Mouse (Mus musculus) bone marrow, adult 2 months (tissue): ENCODE measurements around the gene Kcnq1. TPM values are rescaled to one million over a fixed set of nuclear protein-coding genes. Genes with fewer than 3 reads are reported as not detected.

Experiments used
- H3K27ac ChIP-seq: fragments of 200-500 bp; 2 replicates; pipeline ENCODE4 v1.5.1; 2012; ENCODE audit warnings: low read depth, mild to moderate bottlenecking, control low read depth, inconsistent platforms, low read length; ENCODE audit not compliant: control insufficient read depth, poor library complexity, insufficient read depth
- H3K4me1 ChIP-seq: fragments of 200-500 bp; 2 replicates; pipeline ENCODE4 v1.6.1; 2011; ENCODE audit warnings: low read length; ENCODE audit not compliant: control insufficient read depth, insufficient read depth
- H3K4me3 ChIP-seq: fragments of 200-500 bp; replicated peaks from 2 replicates; pipeline ENCODE3; 2011; ENCODE audit warnings: mild to moderate bottlenecking, low read depth, low read length, control low read depth; ENCODE audit not compliant: control insufficient read depth
- CTCF ChIP-seq: fragments of 200-500 bp; IDR thresholded peaks from 2 replicates; pipeline ENCODE4 v1.5.1; 2011; ENCODE audit warnings: low read length, control low read depth; ENCODE audit not compliant: control insufficient read depth, insufficient read depth
- POLR2A ChIP-seq: fragments of 200-500 bp; IDR thresholded peaks from 2 replicates; pipeline ENCODE4 v1.6.1; 2011; ENCODE audit warnings: low read depth, mild to moderate bottlenecking, control low read depth, low read length, borderline replicate concordance; ENCODE audit not compliant: control insufficient read depth
- WGBS: fragments of 180-500 bp; shearing (Covaris S2); methylation state at CpG from one replicate; pipeline ENCODE4 v1.1.7; 2018; 5-methylcytosine and 5-hydroxymethylcytosine counted together
- polyA plus RNA-seq: library from polyadenylated mRNA; stranded (reverse); fragments of >200 nt; gene quantifications from 2 replicates; pipeline ENCODE4 v1.2.4, GENCODE M21; 2011; ENCODE audit warnings: low replicate concordance; ENCODE audit not compliant: missing spikeins, insufficient read depth, insufficient read length

The Kcnq1 gene
- polyA plus RNA-seq, 1 experiment: 1.3 TPM

DNA sequence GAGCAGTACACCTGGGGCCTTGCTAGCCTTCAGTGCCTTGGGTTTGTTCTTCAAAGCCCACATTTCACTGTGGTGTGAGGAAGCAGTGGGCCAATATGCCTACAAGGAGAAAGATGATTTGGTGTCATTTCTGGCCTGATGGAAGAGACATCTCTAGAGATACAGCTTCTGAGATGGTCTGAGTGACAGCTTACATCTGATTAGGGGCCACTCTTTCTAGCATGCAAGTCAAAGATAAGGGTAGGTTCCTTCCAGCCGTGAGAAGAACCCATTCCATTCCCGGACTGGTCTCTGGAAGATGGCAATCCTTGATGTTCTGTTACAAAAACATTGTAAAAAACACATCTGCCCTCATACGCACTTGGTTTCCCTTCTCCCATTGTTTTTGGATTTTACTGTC is 63.2 kb downstream of the Kcnq1 start:
- Histone ChIP-seq H3K4me1 (no peaks in the 10 kb centered on the region), H3K27ac (no peak overlapping the region), H3K4me3 (no peak overlapping the region)
- no peak for TF ChIP-seq POLR2A
- no peak for TF ChIP-seq CTCF
- 71% methylated on average over 3 of the region's 3 CpGs for WGBS

DNA sequence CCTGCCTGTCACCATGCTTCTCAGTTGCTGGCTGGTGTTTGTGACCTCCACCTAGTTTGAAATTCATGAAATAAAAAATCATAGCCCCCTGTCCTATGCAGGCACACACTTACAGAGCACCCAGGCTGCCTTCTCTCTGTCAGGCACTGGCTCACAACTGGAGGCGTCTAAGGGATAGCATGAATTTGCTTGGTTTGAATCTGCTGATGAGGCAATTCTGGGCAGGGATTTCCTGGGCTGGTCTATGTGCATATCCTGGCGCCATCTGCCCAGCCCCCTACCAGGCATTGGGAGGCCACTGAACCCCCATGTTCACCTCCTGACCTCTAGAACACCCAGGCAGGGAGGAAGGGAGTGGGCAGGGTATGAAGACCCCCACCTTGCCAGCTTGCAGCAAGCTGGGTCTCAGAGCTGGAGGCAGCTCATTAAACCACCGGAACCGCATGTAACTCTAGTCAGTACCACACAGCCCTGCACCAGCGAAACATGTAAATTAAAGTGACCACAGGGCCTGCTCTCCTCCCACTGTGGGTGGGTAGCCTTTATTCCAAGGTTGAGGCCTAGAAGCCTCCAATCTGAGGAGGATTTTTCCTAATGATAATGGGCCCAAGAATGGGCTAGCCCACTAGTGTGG is 66.9 kb downstream of the Kcnq1 start:
- H3K27ac ChIP-seq: no peak overlapping the region
- no peak overlapping the region for H3K4me3 ChIP-seq
- TF ChIP-seq POLR2A: no peak
- TF ChIP-seq CTCF: no peak
- H3K4me1 ChIP-seq: no peaks in the 10 kb centered on the region
- WGBS: 37% methylated on average over 5 of the region's 5 CpGs

- H3K27ac ChIP-seq: no peak overlapping the region
- 82% methylated on average over 6 of the region's 6 CpGs for WGBS
- H3K4me1 ChIP-seq: no peaks in the 10 kb centered on the region
- TF ChIP-seq CTCF (no peak), POLR2A (no peak)
- no peak overlapping the region for H3K4me3 ChIP-seq
These were observed 68.5 kb downstream of the Kcnq1 start for GRCm38 (mm10) chr7:143174633-143175032.

DNA sequence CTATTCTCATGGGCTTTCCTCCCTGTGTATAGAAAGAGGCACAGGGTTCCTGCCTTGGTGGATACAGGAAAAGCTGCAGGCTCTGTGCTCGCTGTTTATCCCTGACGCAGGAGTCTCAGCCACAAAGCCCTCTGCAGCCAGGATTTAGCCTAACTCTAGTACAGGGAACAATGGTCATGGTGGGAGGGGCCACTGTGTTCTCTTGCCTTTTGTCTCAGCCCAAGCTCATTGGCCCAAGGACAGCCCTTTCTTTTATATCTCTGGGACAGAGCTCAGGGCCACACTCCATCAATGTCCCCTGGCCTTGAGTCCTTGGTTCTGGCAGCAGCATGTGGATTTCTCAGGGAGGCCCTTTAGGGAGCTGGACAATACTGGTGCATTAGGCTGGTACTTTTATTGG is 72.7 kb downstream of the Kcnq1 start:
- no peak overlapping the region for H3K4me3 ChIP-seq
- H3K4me1 ChIP-seq: no peaks in the 10 kb centered on the region
- WGBS: 71% methylated on average over 2 of the region's 2 CpGs
- TF ChIP-seq POLR2A: no peak
- no peak for TF ChIP-seq CTCF
- no peak overlapping the region for H3K27ac ChIP-seq

- Histone ChIP-seq H3K27ac (no peak overlapping the region), H3K4me3 (no peak overlapping the region), H3K4me1 (no peaks in the 10 kb centered on the region)
- 4% methylated on average over 3 of the region's 3 CpGs for WGBS
- TF ChIP-seq POLR2A (no peak), CTCF (no peak)
These were observed 74.6 kb downstream of the Kcnq1 start for GRCm38 (mm10) chr7:143180761-143181160.

DNA sequence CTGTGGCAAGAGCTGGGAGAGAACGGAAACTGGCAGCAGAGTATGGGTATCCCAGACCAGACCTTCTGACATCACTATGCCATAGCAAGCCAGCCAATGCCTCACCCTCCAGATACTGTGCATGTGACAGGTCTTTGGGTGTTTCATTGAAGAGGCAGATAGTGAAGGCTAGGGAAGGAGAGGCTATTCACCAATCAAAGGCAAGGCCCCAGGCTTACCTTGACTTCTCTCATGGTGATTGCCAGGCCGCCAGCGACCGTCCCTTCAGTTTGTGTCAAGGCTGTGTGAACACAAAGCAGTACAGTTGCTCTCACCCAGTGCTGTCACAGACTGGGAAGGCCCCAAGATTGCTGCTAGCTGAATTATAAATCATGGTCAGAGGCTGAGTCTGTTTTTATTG is 75.1 kb downstream of the Kcnq1 start:
- WGBS: 72% methylated on average over 4 of the region's 4 CpGs
- H3K4me1 ChIP-seq: no peaks in the 10 kb centered on the region
- H3K4me3 ChIP-seq: no peak overlapping the region
- no peak overlapping the region for H3K27ac ChIP-seq
- TF ChIP-seq CTCF: no peak
- no peak for TF ChIP-seq POLR2A

GRCm38 (mm10) chr7:143185506-143185905 is 79.3 kb downstream of the Kcnq1 start:
- WGBS: 69% methylated on average over 6 of the region's 6 CpGs
- Histone ChIP-seq H3K27ac (no peak overlapping the region), H3K4me3 (no peak overlapping the region), H3K4me1 (no peaks in the 10 kb centered on the region)
- TF ChIP-seq CTCF (no peak), POLR2A (no peak)

DNA sequence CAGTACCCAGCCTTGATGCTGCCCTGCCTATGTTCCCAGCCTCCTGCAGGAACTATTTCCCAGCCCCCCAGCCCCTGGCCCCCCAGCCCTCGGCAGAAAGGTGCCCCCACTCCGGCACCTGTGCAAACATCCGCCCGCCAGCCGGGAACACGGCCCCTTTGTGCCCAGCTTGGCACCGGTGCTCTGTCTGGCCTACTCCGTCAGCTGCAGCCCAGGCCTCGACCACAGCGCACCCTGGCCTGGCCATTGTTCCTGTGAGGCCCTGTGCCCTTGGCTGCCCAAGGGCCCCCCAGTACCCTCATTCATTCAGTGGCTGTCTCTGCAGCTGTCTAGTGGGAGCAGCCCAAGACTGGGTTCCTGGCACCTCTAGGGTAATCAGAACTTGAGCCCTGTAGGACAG is 80.2 kb downstream of the Kcnq1 start:
- TF ChIP-seq POLR2A: no peak
- TF ChIP-seq CTCF: no peak

DNA sequence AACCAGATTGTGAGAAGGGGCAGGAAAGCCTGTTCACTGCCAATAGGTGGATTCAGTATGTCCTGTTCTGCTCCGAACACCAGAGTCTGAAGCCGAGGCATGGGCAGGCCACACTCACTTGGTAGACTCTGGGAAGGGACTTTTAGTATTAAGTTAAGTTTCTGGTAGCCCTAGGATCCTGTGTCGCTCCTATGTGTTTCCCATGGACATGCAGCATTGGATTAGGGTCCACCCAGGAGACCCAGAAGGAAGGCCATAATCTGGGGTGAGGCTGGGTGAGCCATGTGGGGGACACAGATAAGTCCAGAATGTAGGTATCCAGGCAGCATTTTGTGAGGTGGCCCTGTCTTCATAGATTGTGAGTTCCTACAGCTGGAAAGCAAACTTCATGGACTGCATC is 81.0 kb downstream of the Kcnq1 start:
- no peak overlapping the region for H3K4me3 ChIP-seq
- TF ChIP-seq POLR2A (no peak), CTCF (no peak)
- no peak overlapping the region for H3K27ac ChIP-seq
- 87% methylated on average over 3 of the region's 3 CpGs for WGBS
- no peaks in the 10 kb centered on the region for H3K4me1 ChIP-seq

More for the DNA sequence above, 80.2 kb downstream of the Kcnq1 start:
- Histone ChIP-seq H3K4me1 (no peaks in the 10 kb centered on the region), H3K4me3 (no peak overlapping the region), H3K27ac (no peak overlapping the region)
- whole genome bisulfite sequencing: 89% methylated on average over 10 of the region's 10 CpGs
